Mouse (Mus musculus) kidney, adult 11 months (tissue): ENCODE measurements around the gene Fam57a.
"Not testable (repeated sequence)": the region's sequence is repeated elsewhere in the genome, so short reads cannot be mapped to it uniquely, and the experiment has no call there.

Experiments
- DNase-seq: peaks from one replicate; pipeline ENCODE4 v3.0.0; 2022

The Fam57a gene

GRCm38 (mm10) chr11:76183745-76184144, 4.3 kb downstream of the Fam57a start:
- DNase-seq = no peak

- DNase-seq = no peak
These were observed 7.4 kb downstream of the Fam57a start for GRCm38 (mm10) chr11:76186908-76187307.

GRCm38 (mm10) chr11:76196275-76196976, 17.0 kb downstream of the Fam57a start:
- DNase-seq = no peak

- no peak for DNase-seq
These were observed 17.6 kb downstream of the Fam57a start for GRCm38 (mm10) chr11:76196977-76197469.

GRCm38 (mm10) chr11:76201761-76202674, 22.5 kb downstream of the Fam57a start:
- DNase-seq = peak; percentile 82

- no peak for DNase-seq
These were observed 27.3 kb downstream of the Fam57a start for GRCm38 (mm10) chr11:76206793-76207192.

GRCm38 (mm10) chr11:76210228-76210985, 30.9 kb downstream of the Fam57a start:
- no peak for DNase-seq

- not testable (repeated sequence) for DNase-seq
These were observed 32.1 kb downstream of the Fam57a start for GRCm38 (mm10) chr11:76211595-76211994.

GRCm38 (mm10) chr11:76213841-76214240, 34.4 kb downstream of the Fam57a start:
- no peak for DNase-seq

- no peak for DNase-seq
These were observed 35.5 kb downstream of the Fam57a start for GRCm38 (mm10) chr11:76215011-76215410.

GRCm38 (mm10) chr11:76216049-76216540, 36.6 kb downstream of the Fam57a start:
- DNase-seq = no peak

- DNase-seq = peak; percentile 43
These were observed 37.4 kb downstream of the Fam57a start for GRCm38 (mm10) chr11:76216681-76217389.

- DNase-seq = peak; percentile 96
These were observed 37.9 kb downstream of the Fam57a start, which contains the start of the genes Dbil5 and Gemin4 for GRCm38 (mm10) chr11:76217390-76217800. TSS of gene Dbil5 (plus strand) at chr11:76217608. TSS of gene Gemin4 (minus strand) at chr11:76217664.

- no peak for DNase-seq
These were observed 45.2 kb downstream of the Fam57a start for GRCm38 (mm10) chr11:76224631-76225030.

- DNase-seq = no peak
These were observed 45.6 kb downstream of the Fam57a start for GRCm38 (mm10) chr11:76225051-76225450.

- DNase-seq = no peak
These were observed 56.7 kb downstream of the Fam57a start for GRCm38 (mm10) chr11:76236136-76236535.

- no peak for DNase-seq
These were observed 60.3 kb downstream of the Fam57a start for GRCm38 (mm10) chr11:76239750-76240149.

- peak; percentile 83 for DNase-seq
These were observed 63.7 kb downstream of the Fam57a start, which contains the start of the genes Mrm3 and Glod4 for GRCm38 (mm10) chr11:76242901-76243810. TSS of gene Mrm3 (plus strand) at chr11:76243715. TSS of gene Glod4 (minus strand) at chr11:76243725.

GRCm38 (mm10) chr11:76243811-76244546, 64.5 kb downstream of the Fam57a start:
- no peak for DNase-seq

- no peak for DNase-seq
These were observed 67.0 kb downstream of the Fam57a start for GRCm38 (mm10) chr11:76246439-76246838.
